Mouse (Mus musculus) spleen, adult 2 months (tissue): ENCODE measurements around the gene Tspan32.

Experiments
- CTCF ChIP-seq: fragments of 200-500 bp; IDR thresholded peaks from 2 replicates; pipeline ENCODE4 v1.5.1; 2011; ENCODE audit warnings: mild to moderate bottlenecking, inconsistent platforms; ENCODE audit not compliant: insufficient read depth, insufficient read length, insufficient replicate concordance; ENCODE audit errors: extremely low read depth
- POLR2A ChIP-seq: fragments of 200-500 bp; IDR thresholded peaks from 2 replicates; pipeline ENCODE4 v1.6.1; 2011; ENCODE audit warnings: low read depth, low read length, inconsistent platforms

DNA sequence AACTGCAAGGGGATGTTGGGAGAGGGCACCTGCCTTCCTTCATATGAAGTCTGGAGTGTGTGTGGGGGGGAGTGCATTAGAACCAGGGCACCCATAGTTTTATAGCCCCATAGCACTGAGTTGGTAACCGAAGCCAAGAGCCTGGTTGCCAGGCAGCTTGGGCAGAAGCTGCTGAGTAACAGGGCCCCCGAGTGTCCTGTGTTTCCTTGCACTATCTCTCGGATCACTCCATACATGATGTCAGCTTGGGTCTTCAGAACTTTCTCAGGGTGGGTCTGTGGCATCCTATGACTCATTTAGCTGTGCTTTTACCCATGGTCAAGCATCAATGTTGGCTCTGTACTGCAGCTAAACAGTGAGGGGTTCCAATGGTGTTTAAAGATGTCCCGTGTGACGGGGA, 52.2 kb downstream of the Tspan32 start:
- no peak for TF ChIP-seq CTCF
- TF ChIP-seq POLR2A, result no peak
